Mouse (Mus musculus) erythroblast, embryonic 14.5 days (primary cell): ENCODE measurements around the gene 4921536K21Rik.

Source experiments
- GATA1 ChIP-seq: IDR thresholded peaks from 2 replicates; pipeline ENCODE4 v1.6.1; 2012; ENCODE audit warnings: low read length, inconsistent platforms, mixed read lengths
- TAL1 ChIP-seq: IDR thresholded peaks from 3 replicates; pipeline ENCODE4 v1.6.1; 2012; ENCODE audit warnings: low read length, inconsistent platforms, mixed read lengths

- TF ChIP-seq GATA1 (no peak), TAL1 (no peak)
Measured at GRCm38 (mm10) chr11:3941371-3941770, 46.5 kb upstream of the 4921536K21Rik start.
